Mouse (Mus musculus): Measurements from ENCODE around the gene Gm17428.

DNA sequence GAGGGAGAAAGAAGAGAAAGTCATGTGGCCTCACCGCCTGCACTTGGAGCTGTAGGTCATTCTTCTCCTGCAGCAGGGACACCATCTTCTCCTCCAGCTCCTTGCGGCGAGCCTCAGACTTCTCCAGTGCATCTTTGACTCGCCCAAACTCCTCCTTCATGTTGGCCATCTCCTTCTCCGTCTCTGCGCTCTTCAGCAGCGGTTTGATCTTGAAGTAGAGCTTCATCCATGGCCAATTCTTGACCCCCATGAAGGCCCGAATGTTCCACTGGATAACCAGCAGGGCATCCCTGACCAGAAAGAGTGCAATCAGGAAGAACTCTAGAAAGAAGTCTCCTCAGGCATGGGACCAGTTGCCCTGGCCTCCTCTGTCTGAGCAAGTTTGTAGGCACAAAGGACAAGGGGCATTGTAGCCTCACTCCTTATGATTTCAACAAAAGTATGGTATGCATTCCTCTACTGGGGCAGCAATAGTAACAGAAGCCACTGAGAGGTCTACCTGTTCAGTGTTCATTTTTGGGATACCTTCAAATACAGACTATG is 23.0 kb upstream of the Gm17428 start:
- no peak for TF ChIP-seq CTCF (IDR thresholded peaks at IDR 0.05)
- no peak for TF ChIP-seq EP300 (IDR thresholded peaks at IDR 0.05)
